Mouse (Mus musculus): ENCODE measurements at regions not wholly inside any gene's neighbourhood (a gene's known extent, or its start where the extent isn't known, plus 50 kb on each side); places are given as distances from the start of the nearest gene placed in this dataset.

DNA sequence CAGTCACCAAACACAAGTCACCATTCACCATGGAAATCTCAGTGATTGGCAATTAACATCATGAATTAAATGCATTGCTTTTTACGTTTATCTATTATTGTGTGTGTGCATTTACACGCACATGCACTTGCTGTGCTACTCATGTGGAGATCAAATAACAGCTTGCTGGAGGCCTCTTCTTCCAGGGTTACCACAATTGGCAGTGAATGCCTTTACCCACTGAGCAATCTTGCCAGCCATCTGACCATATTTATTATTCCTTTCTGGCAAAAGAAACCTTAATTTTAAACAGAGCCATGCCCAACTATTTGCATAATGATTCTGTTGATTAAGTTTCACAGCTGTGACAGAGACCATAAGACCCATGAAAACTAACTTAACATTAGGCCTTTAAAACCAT is 494.5 kb upstream of the 4930412O13Rik start:
- 83% methylated on average over 2 of the region's 2 CpGs for WGBS
- TF ChIP-seq POLR2A (IDR thresholded peaks at IDR 0.05; ENCODE audit: extremely low read depth, insufficient read depth, low read length): no peak
- no peak for TF ChIP-seq CTCF (IDR thresholded peaks at IDR 0.05; ENCODE audit: low read depth, low read length)
- no peak overlapping the region for H3K9ac ChIP-seq (ENCODE audit: low read depth, low read length)
- no peaks in the 10 kb centered on the region for H3K27me3 ChIP-seq (ENCODE audit: control insufficient read depth, insufficient read depth, low read length)
- DNase-seq (ENCODE audit: extremely low read depth, low read depth, low spot score): no peak
- no peak overlapping the region for H3K4me3 ChIP-seq (ENCODE audit: insufficient read depth, low read depth, low read length)
- no peaks in the 10 kb centered on the region for H3K4me1 ChIP-seq (ENCODE audit: control insufficient read depth, insufficient read depth, low read length)
- no peak overlapping the region for H3K27ac ChIP-seq (replicated peaks; ENCODE audit: insufficient read depth, low read depth, low read length)
- H3K36me3 ChIP-seq (ENCODE audit: control insufficient read depth, insufficient read depth, low read length): no peaks in the 10 kb centered on the region
- H3K79me2 ChIP-seq (ENCODE audit: control insufficient read depth, insufficient read depth, low read length): no peaks in the 10 kb centered on the region

- no peaks in the 10 kb centered on the region for H3K79me2 ChIP-seq (ENCODE audit: control insufficient read depth, insufficient read depth, low read length)
- H3K4me1 ChIP-seq (ENCODE audit: control insufficient read depth, insufficient read depth, low read length): no peaks in the 10 kb centered on the region
- H3K4me3 ChIP-seq (ENCODE audit: insufficient read depth, low read depth, low read length): no peak overlapping the region
- no peak overlapping the region for H3K27ac ChIP-seq (replicated peaks; ENCODE audit: insufficient read depth, low read depth, low read length)
- WGBS: 70% methylated on average over 3 of the region's 3 CpGs
- no peak for DNase-seq (ENCODE audit: extremely low read depth, low read depth, low spot score)
- H3K36me3 ChIP-seq (ENCODE audit: control insufficient read depth, insufficient read depth, low read length): no peaks in the 10 kb centered on the region
- H3K27me3 ChIP-seq (ENCODE audit: control insufficient read depth, insufficient read depth, low read length): no peaks in the 10 kb centered on the region
- TF ChIP-seq CTCF (IDR thresholded peaks at IDR 0.05; ENCODE audit: low read depth, low read length) (no peak), POLR2A (IDR thresholded peaks at IDR 0.05; ENCODE audit: extremely low read depth, insufficient read depth, low read length) (no peak)
- H3K9ac ChIP-seq (ENCODE audit: low read depth, low read length): no peak overlapping the region
These were observed 493.0 kb upstream of the 4930412O13Rik start for GRCm38 (mm10) chr2:9388058-9388457.

DNA sequence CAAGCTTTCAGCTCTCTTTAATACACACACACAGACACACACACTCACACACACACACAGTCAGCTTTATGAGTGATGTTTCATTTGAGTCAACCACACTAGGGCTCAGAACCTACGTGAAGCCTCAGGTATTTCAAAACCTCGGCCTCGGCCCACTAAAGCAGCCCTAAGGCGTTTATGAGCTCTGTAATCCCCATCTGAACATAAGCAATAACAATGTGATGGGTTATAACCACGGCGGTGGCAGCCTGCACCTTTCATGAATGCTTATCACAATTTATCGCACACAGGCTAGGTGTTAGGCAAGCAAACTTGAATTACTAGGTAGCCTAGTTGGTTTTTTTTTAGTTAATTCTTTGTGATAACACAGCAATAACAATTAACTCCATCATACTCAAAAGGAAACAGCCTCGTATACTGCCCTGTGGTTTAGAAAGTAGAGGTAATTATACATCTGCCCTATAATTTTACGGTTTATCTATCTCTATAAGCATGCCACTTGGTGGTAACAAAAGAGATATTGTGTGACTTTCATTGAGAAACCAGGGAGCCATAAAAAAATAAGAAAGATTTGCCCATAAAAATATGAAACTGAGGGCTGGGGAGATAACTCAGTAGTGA is 485.6 kb upstream of the 4930412O13Rik start:
- Histone ChIP-seq H3K4me1 (ENCODE audit: control insufficient read depth, insufficient read depth, low read length) (no peaks in the 10 kb centered on the region), H3K36me3 (ENCODE audit: control insufficient read depth, insufficient read depth, low read length) (no peaks in the 10 kb centered on the region), H3K4me3 (ENCODE audit: insufficient read depth, low read depth, low read length) (no peak overlapping the region), H3K27me3 (ENCODE audit: control insufficient read depth, insufficient read depth, low read length) (no peaks in the 10 kb centered on the region; the same call in 1 of the 2 replicates), H3K9ac (ENCODE audit: low read depth, low read length) (no peak overlapping the region), H3K79me2 (ENCODE audit: control insufficient read depth, insufficient read depth, low read length) (no peaks in the 10 kb centered on the region), H3K27ac (replicated peaks; ENCODE audit: insufficient read depth, low read depth, low read length) (no peak overlapping the region)
- TF ChIP-seq CTCF (IDR thresholded peaks at IDR 0.05; ENCODE audit: low read depth, low read length): no peak
- no peak for TF ChIP-seq POLR2A (IDR thresholded peaks at IDR 0.05; ENCODE audit: extremely low read depth, insufficient read depth, low read length)
- WGBS: 87% methylated on average over 9 of the region's 9 CpGs
- no peak for DNase-seq (ENCODE audit: extremely low read depth, low read depth, low spot score)

DNA sequence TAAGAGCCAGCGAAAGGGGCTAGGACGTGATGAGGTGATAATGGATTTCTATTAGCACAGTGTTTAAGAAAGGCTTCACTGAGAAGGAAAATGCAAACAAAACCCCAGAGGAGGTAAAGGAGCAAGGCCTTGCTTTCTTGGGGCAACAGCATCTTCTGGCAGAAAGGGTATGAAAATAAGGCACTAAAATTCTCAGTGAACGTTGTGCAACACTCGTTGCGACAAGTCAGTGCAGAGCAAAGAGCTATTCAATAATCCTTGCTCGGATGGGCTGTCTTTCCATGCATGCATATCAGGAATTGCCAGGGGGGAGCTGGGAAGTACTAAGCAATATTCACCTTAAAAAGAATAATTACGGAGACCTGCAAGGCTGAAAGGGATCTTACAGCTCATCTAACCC is 479.6 kb upstream of the 4930412O13Rik start:
- no peak for TF ChIP-seq POLR2A (IDR thresholded peaks at IDR 0.05; ENCODE audit: extremely low read depth, insufficient read depth, low read length)
- no peak for TF ChIP-seq CTCF (IDR thresholded peaks at IDR 0.05; ENCODE audit: low read depth, low read length)
- H3K27ac ChIP-seq (replicated peaks; ENCODE audit: insufficient read depth, low read depth, low read length): no peak overlapping the region
- no peak overlapping the region for H3K9ac ChIP-seq (ENCODE audit: low read depth, low read length)
- no peak overlapping the region for H3K4me3 ChIP-seq (ENCODE audit: insufficient read depth, low read depth, low read length)
- no peaks in the 10 kb centered on the region for H3K36me3 ChIP-seq (ENCODE audit: control insufficient read depth, insufficient read depth, low read length)
- no peaks in the 10 kb centered on the region for H3K27me3 ChIP-seq (ENCODE audit: control insufficient read depth, insufficient read depth, low read length)
- whole genome bisulfite sequencing: 66% methylated on average over 7 of the region's 7 CpGs
- H3K79me2 ChIP-seq (ENCODE audit: control insufficient read depth, insufficient read depth, low read length): no peaks in the 10 kb centered on the region
- no peaks in the 10 kb centered on the region for H3K4me1 ChIP-seq (ENCODE audit: control insufficient read depth, insufficient read depth, low read length)
- DNase-seq (ENCODE audit: extremely low read depth, low read depth, low spot score): no peak

- Histone ChIP-seq H3K27ac (replicated peaks; ENCODE audit: insufficient read depth, low read depth, low read length) (no peak overlapping the region), H3K4me3 (ENCODE audit: insufficient read depth, low read depth, low read length) (no peak overlapping the region), H3K27me3 (ENCODE audit: control insufficient read depth, insufficient read depth, low read length) (no peaks in the 10 kb centered on the region), H3K4me1 (ENCODE audit: control insufficient read depth, insufficient read depth, low read length) (no peaks in the 10 kb centered on the region), H3K36me3 (ENCODE audit: control insufficient read depth, insufficient read depth, low read length) (no peaks in the 10 kb centered on the region), H3K9ac (ENCODE audit: low read depth, low read length) (no peak overlapping the region), H3K79me2 (ENCODE audit: control insufficient read depth, insufficient read depth, low read length) (no peaks in the 10 kb centered on the region)
- WGBS: 81% methylated on average over 2 of the region's 2 CpGs
- no peak for TF ChIP-seq CTCF (IDR thresholded peaks at IDR 0.05; ENCODE audit: low read depth, low read length)
- no peak for TF ChIP-seq POLR2A (IDR thresholded peaks at IDR 0.05; ENCODE audit: extremely low read depth, insufficient read depth, low read length)
- no peak for DNase-seq (ENCODE audit: extremely low read depth, low read depth, low spot score)
These were observed 478.8 kb upstream of the 4930412O13Rik start for GRCm38 (mm10) chr2:9402281-9402680.

DNA sequence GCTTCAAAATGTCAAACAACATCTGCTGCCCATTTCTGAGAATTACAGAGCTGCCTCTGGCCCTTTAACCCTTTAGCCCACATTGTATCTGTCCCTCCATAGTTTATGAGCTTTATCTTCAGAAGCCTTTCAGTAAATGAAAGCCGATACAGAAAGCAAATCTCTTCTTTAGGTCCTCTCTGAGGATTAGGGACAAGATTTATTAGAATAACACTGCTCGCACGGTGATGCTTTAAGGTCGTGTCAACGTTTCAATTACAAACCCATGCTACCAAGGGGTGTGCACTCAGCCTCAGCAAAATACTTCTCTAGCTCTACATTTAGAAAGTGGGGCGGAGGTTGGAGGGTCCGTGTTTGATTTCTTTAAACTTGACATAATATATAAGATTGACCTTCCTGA is 472.0 kb upstream of the 4930412O13Rik start:
- WGBS: 78% methylated on average over 7 of the region's 7 CpGs
- Histone ChIP-seq H3K36me3 (ENCODE audit: control insufficient read depth, insufficient read depth, low read length) (no peaks in the 10 kb centered on the region), H3K27ac (replicated peaks; ENCODE audit: insufficient read depth, low read depth, low read length) (no peak overlapping the region), H3K4me3 (ENCODE audit: insufficient read depth, low read depth, low read length) (no peak overlapping the region), H3K9ac (ENCODE audit: low read depth, low read length) (no peak overlapping the region), H3K4me1 (ENCODE audit: control insufficient read depth, insufficient read depth, low read length) (no peaks in the 10 kb centered on the region), H3K27me3 (ENCODE audit: control insufficient read depth, insufficient read depth, low read length) (no peaks in the 10 kb centered on the region), H3K79me2 (ENCODE audit: control insufficient read depth, insufficient read depth, low read length) (no peaks in the 10 kb centered on the region)
- DNase-seq (ENCODE audit: extremely low read depth, low read depth, low spot score): no peak
- TF ChIP-seq CTCF (IDR thresholded peaks at IDR 0.05; ENCODE audit: low read depth, low read length) (no peak), POLR2A (IDR thresholded peaks at IDR 0.05; ENCODE audit: extremely low read depth, insufficient read depth, low read length) (no peak)
